Mouse (Mus musculus): ENCODE measurements around the gene Gm8356. TPM values are rescaled to one million over a fixed set of nuclear protein-coding genes. Genes with fewer than 3 reads are reported as not detected.
"Not testable (repeated sequence)": the region's sequence is repeated elsewhere in the genome, so short reads cannot be mapped to it uniquely, and the experiment has no call there.

Gene Gm8356
- not detected in 2 replicates for polyA plus RNA-seq (2012; rRNA removed)

DNA sequence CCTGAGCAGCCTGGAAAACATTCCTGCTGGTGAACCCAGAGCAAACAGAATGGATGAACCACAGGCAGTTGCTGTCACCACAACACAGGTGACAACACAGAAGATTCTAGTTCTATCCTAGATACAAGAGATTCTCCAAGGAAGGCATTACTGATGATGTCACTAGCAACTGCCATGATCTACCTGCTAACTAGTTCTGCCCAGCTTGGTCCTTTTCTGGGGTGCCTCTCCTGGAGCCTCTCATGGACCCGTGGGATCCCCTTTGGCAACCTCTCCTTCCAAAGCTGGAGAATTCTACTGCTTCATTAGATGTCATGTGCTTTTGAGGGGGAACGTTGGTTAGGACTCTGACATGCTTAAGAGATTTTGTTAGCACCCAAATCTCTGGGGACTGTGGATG lies at the start of gene Gm8356:
TSS of gene Gm8356 (minus strand) at position 101 of the 400 bp plus-strand sequence.
- H3K4me1 ChIP-seq (ENCODE audit: control insufficient read depth, insufficient read depth, insufficient read length); H3K4me3 ChIP-seq (ENCODE audit: extremely low read depth, insufficient read depth, insufficient read length); H3K27ac ChIP-seq (ENCODE audit: insufficient read depth, low read length); H3K36me3 ChIP-seq (ENCODE audit: control insufficient read depth, insufficient read depth, low read length); H3K27me3 ChIP-seq (ENCODE audit: control insufficient read depth, insufficient read depth, low read length); DNase-seq (ENCODE audit: low read depth in 1 of 2, low spot score in 2 of 2): not testable (repeated sequence)
- WGBS: 40% methylated on average over 1 of the region's 2 CpGs

- not testable (repeated sequence) for DNase-seq (ENCODE audit: low read depth in 1 of 2, low spot score in 2 of 2); H3K27me3 ChIP-seq (ENCODE audit: control insufficient read depth, insufficient read depth, low read length); H3K27ac ChIP-seq (ENCODE audit: insufficient read depth, low read length); H3K4me1 ChIP-seq (ENCODE audit: control insufficient read depth, insufficient read depth, insufficient read length); H3K36me3 ChIP-seq (ENCODE audit: control insufficient read depth, insufficient read depth, low read length); H3K4me3 ChIP-seq (ENCODE audit: extremely low read depth, insufficient read depth, insufficient read length)
- WGBS: 35% methylated on average over 1 of the region's 1 CpGs
These were observed 50.8 kb downstream of the Gm8356 start for GRCm38 (mm10) chr14:6486331-6486730.

DNA sequence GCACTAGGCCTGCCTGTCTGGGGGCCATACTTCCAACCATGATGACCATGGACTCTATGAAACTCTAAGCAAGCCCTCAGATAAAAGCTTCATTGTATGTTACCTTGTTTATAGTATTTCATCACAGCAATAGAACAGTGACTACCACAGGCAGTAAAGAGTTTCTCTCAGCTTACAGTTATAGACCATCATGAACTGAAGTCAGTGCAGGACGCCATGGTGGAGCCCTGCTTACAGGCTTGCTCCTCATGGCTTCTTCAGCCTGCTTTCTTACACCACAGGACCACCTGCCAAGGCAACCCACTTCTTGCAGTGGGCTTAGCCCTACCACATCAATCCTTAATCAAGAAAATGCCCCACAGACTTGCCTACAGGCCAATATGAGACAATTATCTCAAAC lies 51.5 kb downstream of the Gm8356 start:
- not testable (repeated sequence) for H3K36me3 ChIP-seq (ENCODE audit: control insufficient read depth, insufficient read depth, low read length); H3K27me3 ChIP-seq (ENCODE audit: control insufficient read depth, insufficient read depth, low read length); DNase-seq (ENCODE audit: low read depth in 1 of 2, low spot score in 2 of 2); H3K4me3 ChIP-seq (ENCODE audit: extremely low read depth, insufficient read depth, insufficient read length); H3K27ac ChIP-seq (ENCODE audit: insufficient read depth, low read length); H3K4me1 ChIP-seq (ENCODE audit: control insufficient read depth, insufficient read depth, insufficient read length)
- WGBS: 70% methylated on average over 1 of the region's 1 CpGs

- peak in 1 of 2 experiments; percentile 15 for DNase-seq (ENCODE audit: low read depth in 1 of 2, low spot score in 2 of 2)
- not testable (repeated sequence) for H3K4me1 ChIP-seq (ENCODE audit: control insufficient read depth, insufficient read depth, insufficient read length); H3K4me3 ChIP-seq (ENCODE audit: extremely low read depth, insufficient read depth, insufficient read length); H3K27ac ChIP-seq (ENCODE audit: insufficient read depth, low read length); H3K27me3 ChIP-seq (ENCODE audit: control insufficient read depth, insufficient read depth, low read length); H3K36me3 ChIP-seq (ENCODE audit: control insufficient read depth, insufficient read depth, low read length)
- 75% methylated on average over 8 of the region's 8 CpGs for WGBS
These were observed 55.0 kb downstream of the Gm8356 start for GRCm38 (mm10) chr14:6482126-6482525.

Other genes with a start within 250 kb of the Gm8356 start
- gene Gm21103, start 232.4 kb downstream of the Gm8356 start, polyA plus RNA-seq (2012; rRNA removed): not detected in 2 replicates
- not detected in 2 replicates for gene Gm3618, start 193.6 kb downstream of the Gm8356 start, polyA plus RNA-seq (2012; rRNA removed)
- not detected in 2 replicates for gene Gm16440, start 147.0 kb downstream of the Gm8356 start, polyA plus RNA-seq (2012; rRNA removed)
- 0.18 TPM in 1 of 2 replicates, not detected in the other for gene Gm3591, start 124.8 kb downstream of the Gm8356 start, polyA plus RNA-seq (2012; rRNA removed)
- gene Gm3594, start 92.7 kb downstream of the Gm8356 start, polyA plus RNA-seq (2012; rRNA removed): not detected in 2 replicates
- 0.11 TPM in 1 of 2 replicates, not detected in the other for gene Gm3629, start 53.3 kb upstream of the Gm8356 start, polyA plus RNA-seq (2012; rRNA removed)
- gene Gm3460, start 85.1 kb upstream of the Gm8356 start, polyA plus RNA-seq (2012; rRNA removed): not detected in 2 replicates
- gene Gm10251, start 146.9 kb upstream of the Gm8356 start, polyA plus RNA-seq (2012; rRNA removed): not detected in 2 replicates
- not detected in 2 replicates for gene Gm8050, start 183.0 kb upstream of the Gm8356 start, polyA plus RNA-seq (2012; rRNA removed)
- gene Gm3636, start 205.0 kb upstream of the Gm8356 start, polyA plus RNA-seq (2012; rRNA removed): 0.23 and 0.41 TPM in 2 replicates
- not detected in 2 replicates for gene Gm8362, start 237.1 kb upstream of the Gm8356 start, polyA plus RNA-seq (2012; rRNA removed)